Mouse (Mus musculus) gastrocnemius, adult 2 months (tissue): ENCODE measurements around the gene Bcap29. TPM values are rescaled to one million over a fixed set of nuclear protein-coding genes. Genes with fewer than 3 reads are reported as not detected.
"Not testable (repeated sequence)": the region's sequence is repeated elsewhere in the genome, so short reads cannot be mapped to it uniquely, and the experiment has no call there.

Experiments used
- DNase-seq: peaks from one replicate; pipeline ENCODE4 v3.0.0; 2022
- H3K27ac ChIP-seq: fragments of 200-600 bp; 2 replicates; pipeline ENCODE4 v1.8.1; 2022; ENCODE audit warnings: mild to moderate bottlenecking
- H3K4me3 ChIP-seq: fragments of 200-600 bp; 2 replicates; pipeline ENCODE4 v1.8.1; 2022; ENCODE audit warnings: mild to moderate bottlenecking, moderate library complexity
- CTCF ChIP-seq: fragments of 200-600 bp; IDR thresholded peaks from 2 replicates; pipeline ENCODE4 v1.8.1; 2022; ENCODE audit warnings: antibody characterized with exemption, mild to moderate bottlenecking, moderate library complexity
- intact Hi-C: fragments of 180-260 bp; cut with DNase I; formaldehyde crosslinking; loops from one replicate; pipeline ENCODE4 v1.15.1; 2025
- total RNA-seq, 2 experiments: library from RNA; stranded (reverse); gene quantifications; 2 replicates each; pipeline ENCODE4 v1.2.3; 2021

Bcap29 gene
- total RNA-seq, 2 experiments from 2014 or later: 29.3 to 29.8 TPM

DNA sequence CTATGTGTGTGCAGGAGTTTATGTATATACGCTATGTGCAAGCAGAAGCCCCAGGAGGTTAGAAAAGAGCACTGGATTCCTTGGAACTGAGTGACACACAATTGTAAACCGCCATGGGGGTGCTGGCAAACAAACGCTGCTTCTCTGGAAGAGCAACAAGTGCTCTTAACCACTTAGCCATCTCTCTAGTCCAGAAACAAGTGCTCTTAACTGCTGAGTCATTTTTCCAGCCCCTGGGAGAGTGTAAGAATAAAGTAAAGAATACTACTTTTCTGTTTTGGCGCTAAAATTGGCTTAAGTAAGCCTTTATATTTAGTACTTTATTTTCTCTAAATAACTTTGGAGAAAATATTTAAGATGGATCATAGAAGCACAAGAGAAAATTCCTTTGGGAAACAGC, 21.1 kb downstream of the Bcap29 start:
- intact Hi-C loops: no loop called here
- Histone ChIP-seq H3K27ac (no peak overlapping the region), H3K4me3 (no peak overlapping the region)
- TF ChIP-seq CTCF: no peak
- no peak for DNase-seq

DNA sequence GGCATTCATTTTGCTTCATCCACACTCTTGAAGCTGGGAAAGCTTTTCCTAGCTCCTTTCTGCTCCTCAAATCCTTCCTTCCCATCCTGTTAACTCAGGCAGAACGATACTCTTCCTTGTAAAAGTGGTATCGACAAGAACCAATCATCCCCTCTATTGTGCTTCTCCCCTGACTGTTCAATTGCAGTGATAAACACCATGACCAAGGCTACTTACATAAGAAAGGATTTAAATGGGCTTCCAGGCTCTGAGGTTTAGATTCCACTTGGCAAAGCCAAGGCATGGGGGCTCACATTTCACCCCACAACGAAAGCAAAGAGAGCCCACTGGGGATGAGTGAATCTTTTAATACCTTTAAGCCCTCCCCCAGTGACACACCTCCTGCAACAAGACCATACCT, 26.3 kb downstream of the Bcap29 start:
- Histone ChIP-seq H3K27ac (no peak overlapping the region), H3K4me3 (no peak overlapping the region)
- DNase-seq: no peak
- intact Hi-C loops: no loop called here
- no peak for TF ChIP-seq CTCF

DNA sequence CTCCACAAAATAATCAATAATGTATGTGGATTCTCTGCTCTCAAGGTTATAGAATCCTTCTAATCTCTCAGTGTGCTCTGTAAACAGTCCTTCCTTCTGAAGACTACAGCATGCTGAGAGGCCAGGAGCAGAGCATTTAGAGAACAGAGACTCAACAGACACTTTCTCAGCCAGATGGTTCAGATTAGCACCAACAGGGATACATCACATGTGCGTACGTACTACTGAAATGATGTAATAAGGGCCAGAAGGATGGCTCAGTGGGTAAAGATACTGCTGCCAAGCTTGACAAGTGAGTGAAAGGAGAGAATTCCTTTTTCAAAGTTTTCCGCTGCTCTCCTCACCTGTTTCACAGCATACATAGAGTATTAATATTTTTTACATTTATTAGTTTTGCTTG, 29.6 kb downstream of the Bcap29 start:
- H3K4me3 ChIP-seq: no peak overlapping the region
- no peak for DNase-seq
- intact Hi-C loops: no loop called here
- H3K27ac ChIP-seq: no peak overlapping the region
- no peak for TF ChIP-seq CTCF

DNA sequence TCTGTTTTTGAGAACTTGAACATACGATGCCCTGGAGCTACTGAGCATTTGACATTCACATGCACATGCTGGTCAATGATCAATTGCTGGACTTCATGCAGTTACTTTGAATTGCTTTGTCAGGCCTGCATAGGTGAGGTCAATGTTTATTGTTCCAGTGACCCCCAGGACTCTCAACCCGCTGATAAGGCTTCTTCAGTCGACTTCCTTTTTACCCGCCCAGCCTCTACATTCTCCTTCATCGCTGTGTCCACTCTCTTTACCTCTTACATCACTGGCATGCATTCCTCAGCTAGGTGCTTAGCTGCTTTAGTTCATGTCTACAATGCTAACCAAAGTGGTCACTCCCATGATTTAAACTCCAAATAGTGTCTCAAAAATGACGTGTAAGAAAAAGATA, 30.9 kb downstream of the Bcap29 start:
- no peak for DNase-seq
- intact Hi-C loops: no loop called here
- no peak for TF ChIP-seq CTCF
- Histone ChIP-seq H3K27ac (no peak overlapping the region), H3K4me3 (no peak overlapping the region)

DNA sequence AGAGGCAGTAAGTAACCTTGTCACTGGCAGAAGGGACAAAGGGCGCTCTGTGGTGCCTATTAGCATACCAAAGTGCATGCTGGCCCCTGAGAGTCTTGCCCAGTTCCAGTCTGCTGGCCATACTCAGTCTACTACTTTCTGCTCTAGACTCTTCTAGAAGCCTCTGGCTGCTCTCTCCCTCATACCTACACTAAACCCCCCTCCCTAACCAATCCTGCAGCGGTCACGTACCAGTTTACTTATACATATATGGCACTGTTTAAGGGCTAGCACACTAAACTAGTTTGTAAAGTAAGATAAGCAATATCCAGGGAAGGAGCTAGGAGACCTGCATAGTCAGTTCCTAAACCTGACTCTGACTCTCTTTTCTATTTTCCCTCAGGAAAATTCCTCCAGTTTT, 40.2 kb downstream of the Bcap29 start:
- no peak for TF ChIP-seq CTCF
- no peak overlapping the region for H3K4me3 ChIP-seq
- DNase-seq: no peak
- intact Hi-C loops: no loop called here
- no peak overlapping the region for H3K27ac ChIP-seq

DNA sequence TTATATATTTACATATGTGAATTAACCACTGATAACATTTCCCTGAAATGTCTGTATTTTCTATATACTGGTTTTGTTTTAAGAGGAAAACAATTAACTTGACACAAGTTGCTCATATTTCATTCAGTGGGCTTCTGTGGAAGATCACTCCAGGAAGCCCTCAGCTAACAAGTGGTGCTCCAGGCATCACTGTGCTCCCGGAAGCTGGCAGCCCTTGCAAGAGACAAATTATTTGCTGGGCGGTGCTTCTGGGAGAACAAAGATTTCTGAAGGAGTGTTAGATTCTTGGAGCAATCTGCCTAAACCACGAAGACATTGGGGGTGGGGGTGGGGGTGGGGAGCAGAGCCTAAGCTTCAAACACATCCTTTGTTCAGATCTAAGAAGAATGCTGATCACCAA, 42.4 kb downstream of the Bcap29 start:
- H3K4me3 ChIP-seq: no peak overlapping the region
- intact Hi-C loops: no loop called here
- DNase-seq: no peak
- no peak overlapping the region for H3K27ac ChIP-seq
- TF ChIP-seq CTCF: no peak

DNA sequence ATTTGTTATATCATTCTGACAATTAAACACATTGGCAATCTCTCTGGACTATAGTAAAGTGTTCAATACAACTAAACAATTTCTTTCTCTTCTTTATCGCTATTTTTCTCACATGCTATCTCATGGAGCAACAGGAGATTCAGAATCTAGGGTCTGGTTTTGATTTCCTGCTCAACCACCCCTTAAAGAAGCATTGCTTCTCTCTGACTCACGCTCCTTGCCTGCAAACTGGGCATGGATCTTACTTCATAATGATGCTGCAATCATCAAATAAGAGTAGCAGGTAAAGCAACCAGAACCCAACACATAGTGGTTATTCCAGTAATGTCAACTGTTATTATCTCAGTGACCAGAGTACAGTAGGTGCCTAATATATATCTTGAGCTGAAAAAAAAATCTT, 50.7 kb downstream of the Bcap29 start:
- no peak for TF ChIP-seq CTCF
- no peak overlapping the region for H3K4me3 ChIP-seq
- intact Hi-C loops: no loop called here

DNA sequence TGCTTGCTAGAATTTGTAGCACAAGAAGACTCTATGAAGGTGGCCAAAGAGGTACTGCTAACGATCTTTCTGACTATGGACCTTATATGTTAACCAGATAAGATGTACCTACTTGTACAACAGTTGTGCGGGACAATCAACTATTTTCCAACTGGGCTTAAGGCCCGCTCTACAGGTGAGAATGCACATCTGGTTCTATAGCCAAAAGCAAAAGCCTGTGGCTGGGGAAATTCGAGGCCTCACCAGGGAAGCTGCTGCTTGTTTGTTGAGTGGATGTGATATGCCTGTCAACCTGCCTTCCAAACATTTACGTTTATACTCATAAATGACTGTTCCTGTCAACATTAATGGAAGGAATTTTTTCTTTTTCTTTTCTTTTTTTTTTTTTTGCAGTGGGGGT, 52.4 kb downstream of the Bcap29 start:
- intact Hi-C loops: no loop called here
- no peak for DNase-seq
- TF ChIP-seq CTCF: no peak
- Histone ChIP-seq H3K27ac (no peak overlapping the region), H3K4me3 (no peak overlapping the region)

More for the DNA sequence above, 50.7 kb downstream of the Bcap29 start:
- no peak for DNase-seq
- no peak overlapping the region for H3K27ac ChIP-seq

DNA sequence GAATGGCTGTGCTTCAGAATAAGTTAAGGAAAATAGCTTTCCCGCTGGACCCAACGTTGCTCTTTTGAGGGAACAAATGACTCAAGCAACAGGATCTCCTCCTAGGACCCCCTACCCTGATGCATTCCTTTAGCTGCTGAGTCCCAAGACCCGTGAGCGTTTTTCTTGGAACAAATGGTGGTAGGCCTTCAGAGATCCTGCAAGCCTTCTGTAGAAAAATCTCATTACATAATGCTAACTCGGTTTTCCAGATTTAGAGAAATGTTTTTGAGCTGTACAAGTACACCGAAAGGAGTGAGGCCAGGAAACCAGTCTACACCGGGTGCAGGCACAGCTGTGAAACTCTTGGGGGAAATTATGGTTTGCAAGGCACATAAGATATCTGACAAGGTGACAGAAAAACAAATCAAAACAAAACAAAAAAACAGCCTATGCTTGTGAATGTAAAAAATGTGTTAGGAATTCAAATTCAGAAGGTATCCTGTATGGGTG, 53.1 kb downstream of the Bcap29 start:
- Histone ChIP-seq H3K4me3 (no peak overlapping the region), H3K27ac (no peak overlapping the region)
- no peak for DNase-seq
- intact Hi-C loops: no loop called here
- no peak for TF ChIP-seq CTCF

DNA sequence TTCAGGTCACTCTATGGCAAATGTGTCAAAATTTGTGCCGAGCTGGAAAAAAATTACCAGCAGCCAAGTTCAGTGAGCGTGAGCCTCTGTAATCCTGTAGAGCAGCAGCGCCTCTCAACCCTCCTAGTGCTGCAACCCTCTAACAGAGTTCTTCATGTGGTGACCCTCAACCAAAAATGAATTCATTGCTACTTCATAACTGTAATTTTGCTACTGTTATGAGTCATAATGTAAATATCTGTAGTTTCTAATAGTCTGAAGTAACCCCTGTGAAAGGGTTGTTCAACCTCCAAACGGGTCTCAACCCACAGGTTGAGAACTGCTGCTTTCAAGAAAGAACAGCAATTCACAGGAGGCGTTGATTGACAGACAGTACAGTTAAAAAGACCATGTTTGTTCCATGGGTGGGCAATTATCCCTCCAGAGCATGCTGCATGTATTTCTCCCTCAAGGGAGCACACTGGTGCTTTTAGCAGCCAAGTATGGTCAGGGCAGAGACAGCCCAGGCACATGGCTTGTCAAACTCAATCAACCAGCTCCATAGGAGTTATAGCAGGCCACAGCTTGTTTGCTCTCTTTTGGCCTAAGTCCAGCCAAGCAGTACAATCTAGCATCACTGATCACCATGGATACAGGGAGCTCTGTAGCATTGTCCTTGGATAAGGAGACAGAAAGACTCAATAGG, 53.7 kb downstream of the Bcap29 start:
- intact Hi-C loops: no loop called here
- no peak for DNase-seq
- Histone ChIP-seq H3K27ac (no peak overlapping the region), H3K4me3 (no peak overlapping the region)
- TF ChIP-seq CTCF: no peak

DNA sequence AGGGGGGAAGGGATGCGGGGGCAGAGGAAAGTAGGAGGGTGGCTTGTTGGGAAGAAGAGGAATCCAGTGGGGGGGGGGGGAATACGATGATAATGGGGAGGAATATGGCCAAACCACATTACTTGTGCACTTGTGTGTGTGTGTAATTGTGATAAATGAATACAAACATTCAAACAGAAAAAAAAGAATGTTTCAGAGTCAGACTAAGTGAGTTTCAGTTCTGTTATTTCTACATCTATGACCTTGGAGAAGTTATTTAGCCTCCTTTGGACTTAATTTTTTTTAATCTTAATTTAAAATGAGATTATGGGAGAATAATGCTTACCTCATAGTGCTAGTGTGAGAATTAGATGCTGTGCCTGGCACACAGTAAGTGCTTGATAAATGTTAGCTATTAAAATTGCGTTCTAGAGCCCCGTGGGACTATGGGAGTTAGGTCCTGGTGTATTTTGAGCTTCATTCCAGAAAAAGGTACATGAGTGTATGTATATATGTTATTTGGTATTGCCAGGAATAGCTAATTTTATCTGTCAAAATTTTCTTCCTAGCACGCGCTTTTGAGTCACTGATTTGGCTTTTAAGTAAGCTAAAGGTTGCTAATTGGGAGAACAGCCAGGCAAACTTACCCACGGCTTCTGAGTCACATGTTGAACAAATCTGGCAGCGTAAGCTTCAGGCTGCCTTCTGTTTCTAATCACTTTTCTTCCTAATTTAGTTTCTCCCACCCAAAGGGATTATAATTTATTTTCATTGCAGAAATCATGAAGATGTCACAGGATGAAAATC, 55.6 kb downstream of the Bcap29 start:
- no peak for TF ChIP-seq CTCF
- no peak overlapping the region for H3K4me3 ChIP-seq
- intact Hi-C loops: no loop called here
- DNase-seq: no peak
- H3K27ac ChIP-seq: no peak overlapping the region

DNA sequence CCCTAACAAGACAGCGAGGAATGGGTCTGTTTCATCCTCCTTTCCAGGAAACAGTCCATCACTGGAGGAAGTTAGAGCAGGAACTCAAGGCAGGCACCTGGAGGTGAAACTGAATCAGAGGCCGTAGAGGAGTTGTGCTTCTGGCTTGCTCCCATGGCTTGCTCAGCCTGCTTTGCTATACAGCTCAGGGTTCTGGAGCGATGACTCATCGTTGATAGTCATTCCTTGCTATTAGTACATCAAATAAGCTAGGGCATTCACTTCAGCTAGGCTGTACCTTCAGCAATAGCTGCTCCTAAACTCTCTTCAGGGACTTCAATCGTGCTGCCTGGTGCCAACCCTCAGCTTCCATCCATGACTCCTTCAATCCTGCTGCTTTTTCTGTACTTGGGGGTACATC, 60.0 kb downstream of the Bcap29 start:
- no peak for TF ChIP-seq CTCF
- no peak for DNase-seq
- Histone ChIP-seq H3K27ac (no peak overlapping the region), H3K4me3 (no peak overlapping the region)
- intact Hi-C loops: no loop called here

DNA sequence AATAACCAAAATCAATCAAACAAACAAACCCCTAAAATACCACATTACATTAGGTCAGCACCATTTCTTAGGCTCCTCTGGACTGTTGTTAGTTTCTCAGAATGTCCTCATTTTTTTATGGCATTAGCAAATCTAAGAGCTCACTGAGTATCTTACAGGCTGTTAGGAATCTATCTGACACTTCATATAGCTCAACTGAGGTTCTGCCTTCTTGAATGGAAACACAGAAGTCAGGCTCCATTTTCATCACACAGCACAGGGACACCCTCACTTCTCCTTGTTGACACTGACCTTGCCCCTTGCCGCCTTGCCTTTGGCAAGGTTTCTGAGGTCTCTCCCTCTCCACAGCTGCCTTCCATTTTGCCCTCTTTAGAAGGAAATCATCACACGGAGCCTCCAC, 64.7 kb downstream of the Bcap29 start:
- Histone ChIP-seq H3K27ac (no peak overlapping the region), H3K4me3 (no peak overlapping the region)
- intact Hi-C loops: no loop called here
- no peak for DNase-seq
- no peak for TF ChIP-seq CTCF

DNA sequence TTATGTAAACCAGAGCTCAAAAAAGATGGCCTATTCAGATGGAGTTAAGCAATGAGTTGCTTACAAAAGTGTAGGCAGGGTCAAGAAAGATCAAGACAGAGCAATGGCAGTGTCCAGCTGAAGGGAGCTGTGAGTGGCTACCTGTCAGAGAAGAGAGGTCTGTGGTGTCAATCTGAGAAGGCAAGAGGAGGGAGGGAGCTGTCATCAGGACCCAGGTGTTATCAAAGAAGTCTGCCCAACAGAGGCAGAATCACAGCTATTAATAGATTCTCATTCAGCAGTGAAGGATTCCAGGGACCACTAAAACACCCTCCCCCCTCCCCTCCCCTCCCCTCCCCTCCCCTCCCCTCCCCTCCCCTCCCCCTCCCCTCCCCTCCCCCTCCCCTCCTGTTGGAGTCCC, 65.8 kb downstream of the Bcap29 start:
- no peak overlapping the region for H3K27ac ChIP-seq
- DNase-seq: no peak
- intact Hi-C loops: no loop called here

DNA sequence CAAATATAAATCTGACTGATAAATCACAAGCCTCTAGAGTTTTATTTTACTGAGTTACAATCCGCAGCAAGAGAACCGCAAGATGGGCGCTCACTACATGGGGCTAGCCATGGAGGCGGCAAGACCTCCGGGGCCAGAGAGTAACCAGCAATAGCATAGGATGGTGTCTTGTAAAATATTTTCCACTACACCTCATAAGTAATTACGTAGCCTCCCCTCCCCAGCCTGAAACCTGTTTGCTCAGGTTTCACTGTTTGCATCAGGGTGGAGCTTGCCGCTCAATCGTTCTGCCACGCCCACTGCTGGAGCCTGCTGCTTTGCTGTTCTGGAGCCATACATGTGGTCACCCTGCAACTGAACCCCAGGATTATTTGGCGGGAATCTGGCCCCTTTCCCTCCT, 66.9 kb downstream of the Bcap29 start:
- intact Hi-C loops, H3K27ac ChIP-seq, DNase-seq: not testable (repeated sequence)
- H3K4me3 ChIP-seq: peak overlapping the region; percentile 48

More for the DNA sequence above, 65.8 kb downstream of the Bcap29 start:
- no peak overlapping the region for H3K4me3 ChIP-seq
- no peak for TF ChIP-seq CTCF
